Mouse (Mus musculus): ENCODE measurements around the gene Miga1.

The Miga1 gene

GRCm38 (mm10) chr3:152287810-152288209 lies 52.4 kb downstream of the Miga1 start:
- DNase-seq (ENCODE audit: low read depth) = no peak

GRCm38 (mm10) chr3:152284759-152285158 lies 55.4 kb downstream of the Miga1 start:
- DNase-seq (ENCODE audit: low read depth) = no peak

GRCm38 (mm10) chr3:152284306-152284705 lies 55.9 kb downstream of the Miga1 start:
- no peak for DNase-seq (ENCODE audit: low read depth)

- no peak for DNase-seq (ENCODE audit: low read depth)
Measured at GRCm38 (mm10) chr3:152282126-152282525, 58.1 kb downstream of the Miga1 start.

- DNase-seq (ENCODE audit: low read depth) = no peak
Measured at GRCm38 (mm10) chr3:152278431-152278830, 61.8 kb downstream of the Miga1 start.

GRCm38 (mm10) chr3:152277912-152278311 lies 62.3 kb downstream of the Miga1 start:
- no peak for DNase-seq (ENCODE audit: low read depth)

- no peak for DNase-seq (ENCODE audit: low read depth)
Measured at GRCm38 (mm10) chr3:152276935-152277334, 63.3 kb downstream of the Miga1 start.

- DNase-seq (ENCODE audit: low read depth) = no peak
Measured at GRCm38 (mm10) chr3:152275008-152275407, 65.2 kb downstream of the Miga1 start.

- DNase-seq (ENCODE audit: low read depth) = no peak
Measured at GRCm38 (mm10) chr3:152272974-152273685, 67.1 kb downstream of the Miga1 start.

GRCm38 (mm10) chr3:152271876-152272275 lies 68.3 kb downstream of the Miga1 start:
- DNase-seq (ENCODE audit: low read depth) = no peak

- DNase-seq (ENCODE audit: low read depth) = no peak
Measured at GRCm38 (mm10) chr3:152271071-152271710, 69.0 kb downstream of the Miga1 start.

- no peak for DNase-seq (ENCODE audit: low read depth)
Measured at GRCm38 (mm10) chr3:152268099-152268498, 72.1 kb downstream of the Miga1 start.

GRCm38 (mm10) chr3:152266036-152266421 lies 74.2 kb downstream of the Miga1 start, which contains the start of gene Nexn:
TSS of gene Nexn (minus strand) at chr3:152266350.
- no peak for DNase-seq (ENCODE audit: low read depth)

GRCm38 (mm10) chr3:152265351-152266035 lies 74.7 kb downstream of the Miga1 start:
- no peak for DNase-seq (ENCODE audit: low read depth)

GRCm38 (mm10) chr3:152264830-152265229 lies 75.4 kb downstream of the Miga1 start:
- no peak for DNase-seq (ENCODE audit: low read depth)

- no peak for DNase-seq (ENCODE audit: low read depth)
Measured at GRCm38 (mm10) chr3:152264374-152264773, 75.8 kb downstream of the Miga1 start.

- no peak for DNase-seq (ENCODE audit: low read depth)
Measured at GRCm38 (mm10) chr3:152261948-152262347, 78.3 kb downstream of the Miga1 start.

- DNase-seq (ENCODE audit: low read depth) = no peak
Measured at GRCm38 (mm10) chr3:152261436-152261835, 78.8 kb downstream of the Miga1 start.

- no peak for DNase-seq (ENCODE audit: low read depth)
Measured at GRCm38 (mm10) chr3:152260362-152260761, 79.8 kb downstream of the Miga1 start.

- DNase-seq (ENCODE audit: low read depth) = peak; percentile 59
Measured at GRCm38 (mm10) chr3:152259409-152259808, 80.8 kb downstream of the Miga1 start.

GRCm38 (mm10) chr3:152257528-152257927 lies 82.7 kb downstream of the Miga1 start:
- no peak for DNase-seq (ENCODE audit: low read depth)

GRCm38 (mm10) chr3:152250487-152250886 lies 89.7 kb downstream of the Miga1 start:
- no peak for DNase-seq (ENCODE audit: low read depth)

- DNase-seq (ENCODE audit: low read depth) = no peak
Measured at GRCm38 (mm10) chr3:152247708-152248107, 92.5 kb downstream of the Miga1 start.
